Comparison of ENCODE assay signal across 8 mouse cellular contexts in the genomic region with DNA sequence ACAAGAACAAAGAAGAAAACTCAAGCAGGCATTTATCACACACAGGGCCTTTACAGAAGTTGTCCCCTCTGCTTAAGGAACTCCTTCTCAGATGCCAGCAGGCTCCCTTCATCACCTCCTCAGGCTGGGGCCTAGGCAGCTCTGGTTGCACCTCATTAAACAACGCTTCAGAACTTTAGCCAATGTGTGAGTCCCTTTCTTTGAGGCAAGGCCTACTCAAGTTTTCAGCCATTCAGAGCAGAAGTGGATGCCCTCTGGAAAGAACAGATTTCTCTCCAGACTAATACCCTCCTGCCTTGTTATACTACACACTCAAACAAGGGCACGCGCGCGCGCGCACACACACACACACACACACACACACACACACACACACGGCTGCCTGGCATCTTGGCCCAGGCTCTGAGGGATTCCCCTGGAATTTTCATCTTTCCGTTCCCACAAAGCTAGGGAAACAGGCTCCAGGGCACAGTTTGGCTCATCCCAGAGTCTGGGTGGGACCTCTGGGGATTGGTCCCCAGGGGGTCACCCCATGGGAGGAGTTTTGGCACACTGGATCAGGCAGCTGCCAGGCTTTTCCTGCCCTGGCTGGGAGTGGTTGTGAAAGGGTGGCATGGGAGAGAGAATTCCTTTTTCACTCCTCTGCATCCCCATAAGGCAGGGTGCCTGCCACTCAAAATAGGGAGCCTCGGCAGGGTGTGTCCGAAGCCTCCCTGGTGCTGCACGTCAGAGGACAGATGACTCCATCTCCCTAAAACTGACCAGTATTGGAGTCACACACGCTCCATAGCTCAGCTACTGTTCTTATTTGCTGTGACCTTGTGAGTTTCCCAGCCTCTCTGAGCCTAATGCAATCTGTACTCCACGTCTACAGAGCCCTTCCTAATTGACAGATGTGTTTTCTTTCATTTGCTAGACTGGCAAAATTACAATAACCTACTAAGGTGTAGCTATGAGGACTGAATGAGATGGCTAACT. TPM values are rescaled to one million over a fixed set of nuclear protein-coding genes. Genes with fewer than 3 reads are reported as not detected.
A peak's percentile ranks its signal among the peaks of the same experiment; 100 is the strongest.
DNase-seq lines count a peak whose midpoint lies in the region; ATAC-seq and TF ChIP-seq lines count a peak whose summit lies in the region.

No protein-coding gene starts in this region.

- peak; percentile 58 for TF ChIP-seq EP300 in stomach, postnatal 0 days (optimal IDR thresholded peaks at IDR 0.05)

- ATAC-seq in heart, embryonic 15.5 days (replicated peaks; ENCODE audit: insufficient number of reproducible peaks, insufficient read depth, low FRiP score, low read depth), result peak; percentile 54
- peak; percentile 64; the same call in 1 of the 2 replicates for ATAC-seq in hindbrain, embryonic 14.5 days (ENCODE audit: low FRiP score)
- peak; percentile 67 for ATAC-seq in lung, embryonic 15.5 days (ENCODE audit: borderline replicate concordance, extremely low read depth, low FRiP score, low TSS enrichment)
- peak; percentile 78 for ATAC-seq in stomach, postnatal 0 days (ENCODE audit: low FRiP score, low TSS enrichment)
- ATAC-seq in erythroblast, adult 5-6 weeks (replicated peaks; ENCODE audit: low FRiP score, poor library complexity, severe bottlenecking), result no peak

- no peak overlapping the region for H3K4me2 ChIP-seq in heart, embryonic 15.5 days
- no peak overlapping the region for H3K4me2 ChIP-seq in hindbrain, embryonic 14.5 days (replicated peaks)
- H3K4me2 ChIP-seq in lung, embryonic 15.5 days, result no peak overlapping the region
- H3K4me2 ChIP-seq in stomach, postnatal 0 days (replicated peaks; ENCODE audit: low read depth), result no peak overlapping the region

- WGBS in heart, embryonic 15.5 days, result 62% methylated on average over 14 of the region's 14 CpGs
- WGBS in hindbrain, embryonic 14.5 days, result 74% methylated on average over 14 of the region's 14 CpGs
- 49% methylated on average over 14 of the region's 14 CpGs for WGBS in lung, embryonic 15.5 days
- 53% methylated on average over 14 of the region's 14 CpGs for WGBS in stomach, postnatal 0 days

- no peak for TF ChIP-seq CTCF in cortical plate, adult 2 months (IDR thresholded peaks at IDR 0.05; ENCODE audit: extremely low read depth, insufficient read depth, low read length)
- TF ChIP-seq CTCF in stomach, postnatal 0 days (IDR thresholded peaks at IDR 0.05; ENCODE audit: low read depth), result no peak

- no peak for TF ChIP-seq POLR2A in cortical plate, adult 2 months (IDR thresholded peaks at IDR 0.05; ENCODE audit: extremely low read depth, insufficient read depth, low read length)

- no peaks in the 10 kb centered on the region for H3K27me3 ChIP-seq in heart, embryonic 15.5 days
- H3K27me3 ChIP-seq in hindbrain, embryonic 14.5 days (ENCODE audit: control insufficient read depth, insufficient read depth, low read length), result no peaks in the 10 kb centered on the region
- no peaks in the 10 kb centered on the region for H3K27me3 ChIP-seq in lung, embryonic 15.5 days
- no peaks in the 10 kb centered on the region for H3K27me3 ChIP-seq in stomach, postnatal 0 days (ENCODE audit: control insufficient read depth, insufficient read depth, low read length)

- peak overlapping the region; percentile 57 for H3K27ac ChIP-seq in heart, embryonic 15.5 days
- H3K27ac ChIP-seq in cortical plate, adult 2 months (ENCODE audit: insufficient read depth, low read length), result 0 out of 2 replicates have a peak overlapping the region, but pooled peaks have one; percentile 44
- H3K27ac ChIP-seq in hindbrain, embryonic 14.5 days, result peak overlapping the region; percentile 27
- H3K27ac ChIP-seq in lung, embryonic 15.5 days, result peak overlapping the region; percentile 88
- peak overlapping the region; percentile 85 for H3K27ac ChIP-seq in stomach, postnatal 0 days (replicated peaks)

- DNase-seq in heart, adult 8-10 months (ENCODE audit: low spot score), result no peak
- DNase-seq in 3T3-L1 (ENCODE audit: low read depth, low spot score), result peak; percentile 47
- DNase-seq in hindbrain, embryonic 14.5 days (ENCODE audit: low spot score), result peak; percentile 57
- peak; percentile 69 for DNase-seq in stomach, postnatal 0 days (ENCODE audit: low spot score)

- no peaks in the 10 kb centered on the region for H3K9me3 ChIP-seq in heart, embryonic 15.5 days (replicated peaks)
- no peaks in the 10 kb centered on the region for H3K9me3 ChIP-seq in hindbrain, embryonic 14.5 days (ENCODE audit: control insufficient read depth, low read length)
- H3K9me3 ChIP-seq in lung, embryonic 15.5 days, result no peaks in the 10 kb centered on the region
- H3K9me3 ChIP-seq in stomach, postnatal 0 days (ENCODE audit: control insufficient read depth, low read length), result no peaks in the 10 kb centered on the region

- H3K9ac ChIP-seq in heart, embryonic 15.5 days, result peak overlapping the region; percentile 15; the same call in 1 of the 2 replicates
- no peak overlapping the region for H3K9ac ChIP-seq in hindbrain, embryonic 14.5 days
- no peak overlapping the region for H3K9ac ChIP-seq in lung, embryonic 15.5 days
- H3K9ac ChIP-seq in stomach, postnatal 0 days (ENCODE audit: low read length), result no peak overlapping the region; the same call in 1 of the 2 replicates

- H3K4me1 ChIP-seq in heart, embryonic 15.5 days (replicated peaks), result peaks cover 20% of the 10 kb centered on the region
- H3K4me1 ChIP-seq in cortical plate, adult 2 months (ENCODE audit: control insufficient read depth, insufficient read depth, low read length), result no peaks in the 10 kb centered on the region
- H3K4me1 ChIP-seq in hindbrain, embryonic 14.5 days (replicated peaks; ENCODE audit: control insufficient read depth, insufficient read depth, low read length), result 0 out of 2 replicates have a peak, but pooled peaks cover 5% of the 10 kb centered on the region
- H3K4me1 ChIP-seq in lung, embryonic 15.5 days, result peaks cover 36% of the 10 kb centered on the region
- H3K4me1 ChIP-seq in stomach, postnatal 0 days (replicated peaks; ENCODE audit: control insufficient read depth, insufficient read depth), result peaks cover 4% of the 10 kb centered on the region; the same call in 1 of the 2 replicates

- no peaks in the 10 kb centered on the region for H3K36me3 ChIP-seq in heart, embryonic 15.5 days
- H3K36me3 ChIP-seq in hindbrain, embryonic 14.5 days (replicated peaks; ENCODE audit: control insufficient read depth, insufficient read depth), result no peaks in the 10 kb centered on the region
- H3K36me3 ChIP-seq in lung, embryonic 15.5 days, result no peaks in the 10 kb centered on the region
- H3K36me3 ChIP-seq in stomach, postnatal 0 days (ENCODE audit: control insufficient read depth, insufficient read depth, low read length), result no peaks in the 10 kb centered on the region

- no peak overlapping the region for H3K4me3 ChIP-seq in heart, embryonic 15.5 days
- H3K4me3 ChIP-seq in cortical plate, adult 2 months (ENCODE audit: insufficient read depth, low read length), result no peak overlapping the region
- no peak overlapping the region for H3K4me3 ChIP-seq in hindbrain, embryonic 14.5 days (replicated peaks; ENCODE audit: low read length)
- no peak overlapping the region for H3K4me3 ChIP-seq in lung, embryonic 15.5 days
- H3K4me3 ChIP-seq in stomach, postnatal 0 days (ENCODE audit: low read depth, low read length), result no peak overlapping the region

RNA-seq across cellular contexts. Expression of a gene that starts 28.8 kb away (rescaled TPM):
- 0.87 and 1.1 TPM in 2 replicates for polyA plus RNA-seq in heart, embryonic 15.5 days (2015; fragmentation: Nextera tagmentation; extraction: Ambion mirVana)
- total RNA-seq in heart, adult 8-10 months (2022), result under 1 TPM in 1 of 4 experiments, not detected in 3; 0.22 TPM
- polyA plus RNA-seq in cortical plate, adult 2 months (2012; rRNA removed), result 10.9 and 11.1 TPM in 2 replicates
- 16.1 and 17.9 TPM in 2 replicates for polyA plus RNA-seq in hindbrain, embryonic 14.5 days (2014; fragmentation: Nextera tagmentation; extraction: Ambion mirVana)
- 1.9 and 2.6 TPM in 2 replicates for polyA plus RNA-seq in lung, embryonic 15.5 days (2015; fragmentation: Nextera tagmentation; extraction: Ambion mirVana)
- polyA plus RNA-seq in stomach, postnatal 0 days (2015; fragmentation: Nextera tagmentation; extraction: Ambion mirVana), result 0.74 and 1.0 TPM in 2 replicates
- total RNA-seq in erythroblast, adult 5-6 weeks (2015; ENCODE audit: low replicate concordance), result not detected in 2 replicates
- total RNA-seq in erythroblast, adult 5-6 weeks (2017; ENCODE audit: low replicate concordance), result not detected in 2 replicates

RNA-seq across cellular contexts. Expression of a gene that starts 45.2 kb away (rescaled TPM):
- 28.7 and 39.4 TPM in 2 replicates for polyA plus RNA-seq in heart, embryonic 15.5 days (2015; fragmentation: Nextera tagmentation; extraction: Ambion mirVana)
- 10 to 100 TPM in 1 of 4 experiments, 1 to 10 TPM in 3; 7.0 to 10.0 (median 8.5) TPM for total RNA-seq in heart, adult 8-10 months (2022)
- polyA plus RNA-seq in cortical plate, adult 2 months (2012; rRNA removed), result 24.6 and 26.3 TPM in 2 replicates
- polyA plus RNA-seq in hindbrain, embryonic 14.5 days (2014; fragmentation: Nextera tagmentation; extraction: Ambion mirVana), result 46.0 and 50.4 TPM in 2 replicates
- polyA plus RNA-seq in lung, embryonic 15.5 days (2015; fragmentation: Nextera tagmentation; extraction: Ambion mirVana), result 68.5 and 74.4 TPM in 2 replicates
- 31.0 and 33.8 TPM in 2 replicates for polyA plus RNA-seq in stomach, postnatal 0 days (2015; fragmentation: Nextera tagmentation; extraction: Ambion mirVana)
- 1.0 and 6.7 TPM in 2 replicates for total RNA-seq in erythroblast, adult 5-6 weeks (2015; ENCODE audit: low replicate concordance)
- 7.8 and 8.6 TPM in 2 replicates for total RNA-seq in erythroblast, adult 5-6 weeks (2017; ENCODE audit: low replicate concordance)

RNA-seq across cellular contexts. Expression of a gene that starts 52.8 kb away (rescaled TPM):
- 44.6 and 49.1 TPM in 2 replicates for polyA plus RNA-seq in heart, embryonic 15.5 days (2015; fragmentation: Nextera tagmentation; extraction: Ambion mirVana)
- 10 to 100 TPM; 32.6 to 40.9 (median 37.7) TPM for total RNA-seq in heart, adult 8-10 months (2022)
- 18.2 and 19.4 TPM in 2 replicates for polyA plus RNA-seq in cortical plate, adult 2 months (2012; rRNA removed)
- polyA plus RNA-seq in hindbrain, embryonic 14.5 days (2014; fragmentation: Nextera tagmentation; extraction: Ambion mirVana), result 17.6 and 19.5 TPM in 2 replicates
- 79.3 and 93.8 TPM in 2 replicates for polyA plus RNA-seq in lung, embryonic 15.5 days (2015; fragmentation: Nextera tagmentation; extraction: Ambion mirVana)
- 81.6 and 92.1 TPM in 2 replicates for polyA plus RNA-seq in stomach, postnatal 0 days (2015; fragmentation: Nextera tagmentation; extraction: Ambion mirVana)
- total RNA-seq in erythroblast, adult 5-6 weeks (2015; ENCODE audit: low replicate concordance), result not detected in 2 replicates
- total RNA-seq in erythroblast, adult 5-6 weeks (2017; ENCODE audit: low replicate concordance), result not detected in 2 replicates

Comparison
In these comparisons a context has a peak if more than half of its experiments do, and no peak if none do; other contexts are left out.
1. H3K27ac ChIP-seq: peak in every context shown above with its lines; median percentile 88 in lung, embryonic 15.5 days; 85 in stomach, postnatal 0 days; 57 in heart, embryonic 15.5 days; 44 in cortical plate, adult 2 months; 27 in hindbrain, embryonic 14.5 days.